ENCODE assay signal across 8 mouse cellular contexts in genomic region chr9:66512351-66512671, GRCm38 (mm10). TPM values are rescaled to one million over a fixed set of nuclear protein-coding genes. Genes with fewer than 3 reads are reported as not detected.
DNase-seq lines count a peak whose midpoint lies in the region; ATAC-seq lines count a peak whose summit lies in the region.

No protein-coding gene starts in this region.

- H3K27me3 ChIP-seq in intestine, embryonic 16.5 days (replicated peaks; ENCODE audit: control insufficient read depth, insufficient read depth, low read length) = no peaks in the 10 kb centered on the region

- H3K9ac ChIP-seq in intestine, embryonic 16.5 days (ENCODE audit: low read depth, low read length) = peak overlapping the region; percentile 81

- peak overlapping the region; percentile 62 for H3K4me3 ChIP-seq in intestine, embryonic 16.5 days (ENCODE audit: low read length)

- peak overlapping the region; percentile 98 for H3K27ac ChIP-seq in intestine, embryonic 16.5 days (ENCODE audit: low read length)

- peaks cover 19% of the 10 kb centered on the region for H3K36me3 ChIP-seq in intestine, embryonic 16.5 days (ENCODE audit: control insufficient read depth, insufficient read depth, low read length)

- peak; percentile 78 for ATAC-seq in intestine, embryonic 16.5 days

- DNase-seq in adrenal gland, adult 2 months = peak; percentile 90
- peak; percentile 78 for DNase-seq in embryo, embryonic 11.5 days (ENCODE audit: low read depth, low spot score)
- peak; percentile 73 to 83 for DNase-seq in gastrocnemius, postnatal 4 days (ENCODE audit: low spot score in 2 of 2)
- peak; percentile 86 to 93 for DNase-seq in left cerebral cortex, postnatal 25 days (ENCODE audit: low spot score in 2 of 2)
- DNase-seq in mesoderm, embryonic 11.5 days (ENCODE audit: low read depth, low spot score) = peak; percentile 90
- peak; percentile 84 for DNase-seq in right cerebral cortex, postnatal 25 days
- peak; percentile 76 to 84 for DNase-seq in urinary bladder, postnatal 36 days (ENCODE audit: low spot score in 2 of 2)

- no peaks in the 10 kb centered on the region for H3K9me3 ChIP-seq in intestine, embryonic 16.5 days (ENCODE audit: control insufficient read depth, low read length)

- WGBS in intestine, embryonic 16.5 days = 1% methylated on average over 8 of the region's 8 CpGs

- peak overlapping the region; percentile 91 for H3K4me2 ChIP-seq in intestine, embryonic 16.5 days (ENCODE audit: low read depth, low read length)

- intact Hi-C loops in left cerebral cortex, postnatal 25 days (cut with DNase I) = loop anchor here (2.0 to 10.0 kb wide), 6 partner anchors 70 to 475 kb away; partner anchors contain the start of gene Aph1b

- peaks cover 33% of the 10 kb centered on the region for H3K4me1 ChIP-seq in intestine, embryonic 16.5 days (ENCODE audit: control insufficient read depth, insufficient read depth, low read length)

RNA-seq across cellular contexts. Expression of gene Fbxl22, which starts 2.1 kb away (rescaled TPM):
- under 1 TPM; 0.52 to 0.75 TPM for total RNA-seq in adrenal gland, adult 2 months (2021)
- 1.8 and 2.7 TPM in 2 replicates for polyA plus RNA-seq in adrenal gland, adult 2 months (2012; rRNA removed)
- 10 to 100 TPM; 16.9 to 27.6 TPM for total RNA-seq in gastrocnemius, postnatal 4 days (2021)
- 12.7 and 14.1 TPM in 2 replicates for polyA plus RNA-seq in intestine, embryonic 16.5 days (2015; fragmentation: Nextera tagmentation; extraction: Ambion mirVana)
- total RNA-seq in left cerebral cortex, postnatal 25 days (2021) = under 1 TPM; 0.34 TPM

Comparison
In these comparisons a context has a peak if more than half of its experiments do, and no peak if none do; other contexts are left out.
1. Peak in every context shown above with its lines: DNase-seq, ATAC-seq, H3K4me3 ChIP-seq and H3K27ac ChIP-seq.
2. RNA of gene Fbxl22, which starts 2.1 kb away (total RNA-seq): 16.9 to 27.6 TPM in gastrocnemius, postnatal 4 days; 0.52 to 0.75 TPM in adrenal gland, adult 2 months and 0.34 TPM in left cerebral cortex, postnatal 25 days; every median in the first group is over 10 times any median in the second.